ENCODE assay signal across 14 mouse cellular contexts in the genomic region with DNA sequence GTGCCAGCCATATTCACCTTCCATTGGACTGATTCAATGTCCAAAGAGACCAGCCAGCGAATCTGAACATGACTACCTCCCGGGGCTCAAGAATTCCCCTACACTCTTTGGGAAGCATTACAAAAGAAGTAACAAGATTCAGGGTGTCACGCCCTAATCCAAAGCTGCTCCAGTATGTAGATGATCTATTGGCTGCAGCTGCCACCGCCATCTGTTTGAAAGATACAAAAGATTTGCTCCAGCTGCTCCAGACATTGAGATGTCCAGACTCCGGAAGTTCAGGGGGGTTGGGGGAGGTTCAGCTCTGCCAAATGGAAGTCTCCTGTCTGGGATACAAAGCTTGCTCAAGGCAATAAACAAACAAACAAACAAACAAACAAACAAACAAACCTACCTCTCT. TPM values are rescaled to one million over a fixed set of nuclear protein-coding genes. Genes with fewer than 3 reads are reported as not detected.
DNase-seq lines count a peak whose midpoint lies in the region; ATAC-seq and TF ChIP-seq lines count a peak whose summit lies in the region.
"Had no signal": no experiment of that assay in that cellular context is flagged by ENCODE, and none has a peak within 500 bp of the region (broad histone marks: within the 10 kb centered on the region; RNA-seq: fewer than 3 reads in every experiment).

No protein-coding gene starts in this region.

- peaks cover 5% of the 10 kb centered on the region; the same call in 1 of the 2 replicates for H3K4me1 ChIP-seq in hindbrain, postnatal 0 days (ENCODE audit: insufficient read depth, low read length)
- peaks cover 7% of the 10 kb centered on the region; the same call in 1 of the 2 replicates for H3K4me1 ChIP-seq in hindbrain, embryonic 14.5 days (replicated peaks; ENCODE audit: control insufficient read depth, insufficient read depth, low read length)
- peaks cover 6% of the 10 kb centered on the region for H3K4me1 ChIP-seq in midbrain, embryonic 12.5 days
- no peaks in the 10 kb centered on the region for H3K4me1 ChIP-seq in midbrain, embryonic 15.5 days
- peaks cover 8% of the 10 kb centered on the region for H3K4me1 ChIP-seq in embryonic facial prominence, embryonic 14.5 days (ENCODE audit: control insufficient read depth, insufficient read depth, low read length)

- no peak overlapping the region for H3K4me2 ChIP-seq in hindbrain, postnatal 0 days (ENCODE audit: low read depth, low read length)
- H3K4me2 ChIP-seq in hindbrain, embryonic 14.5 days (replicated peaks) = no peak overlapping the region
- H3K4me2 ChIP-seq in midbrain, embryonic 12.5 days (replicated peaks) = no peak overlapping the region
- no peak overlapping the region for H3K4me2 ChIP-seq in midbrain, embryonic 15.5 days
- no peak overlapping the region for H3K4me2 ChIP-seq in embryonic facial prominence, embryonic 14.5 days (ENCODE audit: low read depth, low read length)
- H3K4me2 ChIP-seq: forebrain, embryonic 12.5 days; liver, embryonic 13.5 days had no signal

- peak; percentile 49 for DNase-seq in hindbrain, postnatal 0 days (ENCODE audit: low spot score)
- no peak for DNase-seq in hindbrain, embryonic 14.5 days (ENCODE audit: low spot score)
- peak; percentile 86 for DNase-seq in embryonic facial prominence, embryonic 14.5 days (ENCODE audit: low spot score)
- DNase-seq in retina, embryonic 14.5 days (ENCODE audit: low spot score) = peak; percentile 50
- DNase-seq in cerebellum, postnatal 4 days (ENCODE audit: low spot score in 2 of 2) = no peak
- no peak for DNase-seq in cerebellum, adult 18-20 months
- DNase-seq: cerebellum, postnatal 25 days; heart, postnatal 14 days; kidney, postnatal 14 days; liver, embryonic 13.5 days had no signal

- H3K36me3 ChIP-seq in hindbrain, postnatal 0 days (ENCODE audit: insufficient read depth, low read length) = no peaks in the 10 kb centered on the region
- no peaks in the 10 kb centered on the region for H3K36me3 ChIP-seq in hindbrain, embryonic 14.5 days (replicated peaks; ENCODE audit: control insufficient read depth, insufficient read depth)
- H3K36me3 ChIP-seq in midbrain, embryonic 12.5 days = no peaks in the 10 kb centered on the region
- no peaks in the 10 kb centered on the region for H3K36me3 ChIP-seq in midbrain, embryonic 15.5 days (replicated peaks)
- no peaks in the 10 kb centered on the region for H3K36me3 ChIP-seq in embryonic facial prominence, embryonic 14.5 days (ENCODE audit: control insufficient read depth, insufficient read depth, low read length)
- H3K36me3 ChIP-seq: forebrain, embryonic 12.5 days; liver, embryonic 13.5 days had no signal

- WGBS in hindbrain, postnatal 0 days = 28% methylated on average over 5 of the region's 5 CpGs
- 23% methylated on average over 5 of the region's 5 CpGs for WGBS in hindbrain, embryonic 14.5 days
- 23% methylated on average over 5 of the region's 5 CpGs for WGBS in midbrain, embryonic 12.5 days
- WGBS in midbrain, embryonic 15.5 days = 23% methylated on average over 5 of the region's 5 CpGs
- WGBS in embryonic facial prominence, embryonic 14.5 days = 45% methylated on average over 5 of the region's 5 CpGs

- H3K9ac ChIP-seq in hindbrain, postnatal 0 days (replicated peaks; ENCODE audit: low read length) = no peak overlapping the region
- no peak overlapping the region for H3K9ac ChIP-seq in hindbrain, embryonic 14.5 days
- no peak overlapping the region for H3K9ac ChIP-seq in midbrain, embryonic 12.5 days (replicated peaks)
- H3K9ac ChIP-seq in midbrain, embryonic 15.5 days = no peak overlapping the region
- H3K9ac ChIP-seq in embryonic facial prominence, embryonic 14.5 days (ENCODE audit: low read depth, low read length) = no peak overlapping the region
- H3K9ac ChIP-seq: forebrain, embryonic 12.5 days; liver, embryonic 13.5 days had no signal

- no peak overlapping the region for H3K27ac ChIP-seq in hindbrain, postnatal 0 days
- no peak overlapping the region for H3K27ac ChIP-seq in hindbrain, embryonic 14.5 days
- no peak overlapping the region for H3K27ac ChIP-seq in midbrain, embryonic 12.5 days (replicated peaks)
- H3K27ac ChIP-seq in midbrain, embryonic 15.5 days = no peak overlapping the region
- peak overlapping the region; percentile 34 for H3K27ac ChIP-seq in embryonic facial prominence, embryonic 14.5 days (replicated peaks; ENCODE audit: low read depth, low read length)
- H3K27ac ChIP-seq: forebrain, embryonic 12.5 days; left cerebral cortex, adult 2 months; liver, embryonic 13.5 days had no signal

- no peaks in the 10 kb centered on the region for H3K27me3 ChIP-seq in hindbrain, postnatal 0 days (ENCODE audit: insufficient read depth, low read length)
- no peaks in the 10 kb centered on the region for H3K27me3 ChIP-seq in hindbrain, embryonic 14.5 days (ENCODE audit: control insufficient read depth, insufficient read depth, low read length)
- 0 out of 2 replicates have a peak, but pooled peaks cover 4% of the 10 kb centered on the region for H3K27me3 ChIP-seq in midbrain, embryonic 12.5 days
- no peaks in the 10 kb centered on the region for H3K27me3 ChIP-seq in midbrain, embryonic 15.5 days (replicated peaks)
- no peaks in the 10 kb centered on the region for H3K27me3 ChIP-seq in embryonic facial prominence, embryonic 14.5 days (replicated peaks; ENCODE audit: control insufficient read depth, insufficient read depth, low read length)
- H3K27me3 ChIP-seq: forebrain, embryonic 12.5 days had no signal

- no peak for TF ChIP-seq CTCF in hindbrain, postnatal 0 days (IDR thresholded peaks at IDR 0.05; ENCODE audit: low read depth)

- H3K9me3 ChIP-seq in hindbrain, postnatal 0 days (ENCODE audit: low read length) = no peaks in the 10 kb centered on the region
- H3K9me3 ChIP-seq in hindbrain, embryonic 14.5 days (ENCODE audit: control insufficient read depth, low read length) = no peaks in the 10 kb centered on the region
- no peaks in the 10 kb centered on the region for H3K9me3 ChIP-seq in midbrain, embryonic 12.5 days
- no peaks in the 10 kb centered on the region for H3K9me3 ChIP-seq in midbrain, embryonic 15.5 days
- no peaks in the 10 kb centered on the region for H3K9me3 ChIP-seq in embryonic facial prominence, embryonic 14.5 days (ENCODE audit: control insufficient read depth, low read length)
- H3K9me3 ChIP-seq: forebrain, embryonic 12.5 days; liver, embryonic 13.5 days had no signal

- no peak for ATAC-seq in hindbrain, postnatal 0 days
- ATAC-seq in hindbrain, embryonic 14.5 days (ENCODE audit: low FRiP score) = no peak
- ATAC-seq in midbrain, embryonic 12.5 days (ENCODE audit: low FRiP score, low read depth) = peak; percentile 58; the same call in 1 of the 2 replicates
- ATAC-seq in midbrain, embryonic 15.5 days (replicated peaks) = no peak
- ATAC-seq in embryonic facial prominence, embryonic 14.5 days (ENCODE audit: low read depth) = no peak

- no peak overlapping the region for H3K4me3 ChIP-seq in hindbrain, postnatal 0 days (ENCODE audit: low read length)
- H3K4me3 ChIP-seq in hindbrain, embryonic 14.5 days (replicated peaks; ENCODE audit: low read length) = no peak overlapping the region
- no peak overlapping the region for H3K4me3 ChIP-seq in midbrain, embryonic 12.5 days
- no peak overlapping the region for H3K4me3 ChIP-seq in midbrain, embryonic 15.5 days
- H3K4me3 ChIP-seq in embryonic facial prominence, embryonic 14.5 days (ENCODE audit: low read depth, low read length) = no peak overlapping the region
- H3K4me3 ChIP-seq: forebrain, embryonic 12.5 days; left cerebral cortex, adult 2 months; liver, embryonic 13.5 days had no signal

RNA-seq across cellular contexts. Expression of gene 1110038F14Rik, which starts 28.3 kb away (rescaled TPM):
- total RNA-seq in hindbrain, postnatal 0 days (2014; rRNA removed) = 9.7 and 12.2 TPM in 2 replicates
- polyA plus RNA-seq in hindbrain, postnatal 0 days (2015; fragmentation: Nextera tagmentation; extraction: Ambion mirVana) = 42.4 and 46.6 TPM in 2 replicates
- 36.0 and 45.1 TPM in 2 replicates for polyA plus RNA-seq in hindbrain, embryonic 14.5 days (2014; fragmentation: Nextera tagmentation; extraction: Ambion mirVana)
- polyA plus RNA-seq in midbrain, embryonic 12.5 days (2016; fragmentation: Nextera tagmentation; extraction: Ambion mirVana) = 62.1 and 72.9 TPM in 2 replicates
- polyA plus RNA-seq in midbrain, embryonic 15.5 days (2015; fragmentation: Nextera tagmentation; extraction: Ambion mirVana) = 43.7 and 48.7 TPM in 2 replicates
- polyA plus RNA-seq in embryonic facial prominence, embryonic 14.5 days (2014; fragmentation: Nextera tagmentation; extraction: Ambion mirVana) = 62.7 and 73.0 TPM in 2 replicates

RNA-seq across cellular contexts. Expression of gene Zfp647, which starts 51.4 kb away (rescaled TPM):
- total RNA-seq in hindbrain, postnatal 0 days (2014; rRNA removed) = 22.8 and 25.3 TPM in 2 replicates
- polyA plus RNA-seq in hindbrain, postnatal 0 days (2015; fragmentation: Nextera tagmentation; extraction: Ambion mirVana) = 10.8 and 11.1 TPM in 2 replicates
- 19.2 and 20.7 TPM in 2 replicates for polyA plus RNA-seq in hindbrain, embryonic 14.5 days (2014; fragmentation: Nextera tagmentation; extraction: Ambion mirVana)
- 26.5 and 27.5 TPM in 2 replicates for polyA plus RNA-seq in midbrain, embryonic 12.5 days (2016; fragmentation: Nextera tagmentation; extraction: Ambion mirVana)
- polyA plus RNA-seq in midbrain, embryonic 15.5 days (2015; fragmentation: Nextera tagmentation; extraction: Ambion mirVana) = 24.3 and 24.4 TPM in 2 replicates
- 12.7 and 16.3 TPM in 2 replicates for polyA plus RNA-seq in embryonic facial prominence, embryonic 14.5 days (2014; fragmentation: Nextera tagmentation; extraction: Ambion mirVana)

Comparison
In these comparisons a context has a peak if more than half of its experiments do, and no peak if none do; other contexts are left out.
1. DNase-seq: peak in hindbrain, postnatal 0 days (single experiment), embryonic facial prominence, embryonic 14.5 days (single experiment) and retina, embryonic 14.5 days (single experiment); none in hindbrain, embryonic 14.5 days (single experiment), cerebellum, postnatal 4 days (0 of 2) and cerebellum, adult 18-20 months (0 of 2).